Mouse (Mus musculus) Muller cell, postnatal 12 days (primary cell): ENCODE measurements around the gene Plekhg4.

Source experiments
- DNase-seq: peaks from one replicate; pipeline ENCODE4 v3.0.0-alpha.2; 2015; ENCODE audit errors: inconsistent ontology term

The Plekhg4 gene

DNA sequence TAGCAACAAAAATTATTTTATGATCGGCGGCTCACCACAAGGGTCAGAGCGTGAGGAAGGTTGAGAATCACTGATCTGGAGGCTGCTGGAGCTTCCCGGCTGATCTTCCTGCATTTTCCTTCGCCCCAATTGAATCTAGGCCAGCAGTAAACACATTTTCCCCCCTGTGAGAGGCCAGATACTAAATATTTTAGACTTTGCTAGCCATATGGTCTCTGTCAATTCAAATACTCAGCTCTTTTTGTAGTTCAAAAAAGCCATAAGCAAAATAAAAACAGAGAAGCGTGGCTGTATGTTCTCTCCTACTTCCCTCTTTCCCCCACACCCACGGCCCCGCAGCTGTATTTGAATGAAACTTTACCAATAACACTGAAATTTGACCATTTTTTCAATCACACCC is 30.4 kb downstream of the Plekhg4 start:
- no peak for DNase-seq

DNA sequence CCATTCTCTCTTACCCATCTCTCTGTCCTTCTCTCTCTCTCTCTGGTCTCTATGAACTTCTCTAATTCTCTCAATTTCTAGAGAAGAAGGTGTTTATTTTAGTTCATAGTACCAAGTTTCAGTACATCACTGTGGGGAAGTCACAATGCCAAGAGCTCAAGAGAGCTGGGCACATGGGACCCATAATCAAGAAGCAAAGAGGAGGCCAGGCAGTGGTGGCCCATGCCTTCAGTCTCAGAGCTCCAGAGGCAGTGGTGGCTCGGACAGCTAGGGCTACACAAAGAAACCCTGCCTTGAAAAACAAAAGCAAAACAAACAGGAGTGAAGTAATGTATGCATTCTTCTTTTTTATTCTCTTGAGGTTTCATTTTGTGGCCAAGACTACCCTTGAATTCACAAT is 31.4 kb downstream of the Plekhg4 start:
- DNase-seq = no peak

DNA sequence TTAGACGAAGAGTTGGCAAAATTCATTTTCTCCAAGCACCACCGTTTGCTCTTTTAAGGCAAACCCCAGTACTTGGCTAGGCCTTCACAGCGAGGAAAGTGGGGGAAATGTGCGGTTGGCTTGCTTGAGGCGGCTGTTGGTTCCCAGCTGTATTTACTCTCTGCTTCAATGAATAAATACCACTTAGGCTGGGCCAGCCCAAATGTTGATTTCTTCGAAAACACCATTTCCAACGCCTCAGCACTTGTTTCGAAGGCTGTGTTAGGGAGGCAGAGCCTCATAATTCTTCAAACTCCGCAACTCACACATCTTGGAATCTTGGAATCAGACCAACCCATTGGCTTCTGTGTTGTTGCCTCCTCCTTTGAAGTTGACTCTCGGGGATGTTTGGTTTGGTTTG is 33.3 kb downstream of the Plekhg4 start:
- no peak for DNase-seq

DNA sequence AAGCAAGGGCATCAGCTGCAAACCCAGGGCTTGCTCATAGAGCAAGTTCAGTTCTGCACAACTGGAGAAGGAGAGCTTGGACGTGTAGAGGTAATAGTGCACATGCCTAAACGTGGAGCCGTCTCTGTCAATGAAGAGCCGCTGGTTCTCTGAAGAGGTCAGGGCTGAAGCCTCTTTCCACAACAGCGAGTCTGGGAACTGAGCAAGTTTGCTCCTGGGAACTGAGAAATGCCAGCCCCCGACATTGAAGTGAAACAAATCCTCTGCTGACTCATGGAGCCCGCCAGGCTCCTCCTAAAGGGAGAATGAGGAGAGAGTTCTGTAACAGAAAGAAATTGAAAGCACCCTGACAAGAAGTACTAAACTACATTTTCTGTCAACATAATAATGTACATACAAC is 35.3 kb downstream of the Plekhg4 start:
- DNase-seq = peak; percentile 28

DNA sequence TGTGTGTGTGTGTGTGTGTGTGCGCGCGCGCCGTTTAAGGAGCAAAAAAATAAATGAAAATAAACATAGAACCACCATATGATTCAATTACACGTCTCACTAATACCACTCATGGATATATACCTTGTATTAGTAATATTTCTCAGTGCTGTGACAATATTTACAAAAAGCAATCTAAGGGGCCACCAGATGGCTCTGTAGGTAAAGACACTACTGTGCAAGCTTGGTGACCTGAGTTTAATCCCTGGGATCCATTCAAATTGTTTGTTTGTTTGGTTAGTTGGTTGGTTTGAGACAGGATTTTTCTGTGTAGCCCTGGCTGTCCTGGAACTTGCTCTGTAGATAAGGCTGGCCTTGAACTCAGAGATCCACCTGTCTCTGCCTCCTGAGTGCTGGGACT is 36.9 kb downstream of the Plekhg4 start:
- no peak for DNase-seq

DNA sequence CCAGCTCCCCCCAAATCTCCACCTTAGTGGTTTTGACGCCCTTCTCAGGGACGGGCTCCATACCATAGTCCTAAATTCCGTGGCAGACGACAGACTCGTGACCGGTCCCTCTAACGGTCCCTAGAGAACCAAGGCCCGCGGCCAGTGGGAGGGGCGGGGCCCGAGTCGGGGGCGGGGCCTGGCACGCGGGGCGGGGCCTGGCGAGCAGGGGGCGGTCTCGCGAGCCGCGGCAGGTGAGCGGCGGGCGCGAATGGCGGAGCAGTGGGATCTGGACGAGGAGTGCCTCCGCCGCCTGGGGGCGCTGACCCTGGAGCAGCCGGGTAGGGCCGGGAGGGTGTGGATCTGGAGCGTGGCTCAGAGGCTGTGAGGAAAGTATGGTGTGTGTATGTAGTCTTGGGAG is 40.3 kb downstream of the Plekhg4 start, which contains the start of the genes Kctd19 and Lrrc36:
Gene Kctd19 (minus strand): TSS at position 112 of the 400 bp plus-strand sequence.
Gene Lrrc36 (plus strand): TSS at position 181 of the 400 bp plus-strand sequence.
- peak; percentile 45 for DNase-seq

DNA sequence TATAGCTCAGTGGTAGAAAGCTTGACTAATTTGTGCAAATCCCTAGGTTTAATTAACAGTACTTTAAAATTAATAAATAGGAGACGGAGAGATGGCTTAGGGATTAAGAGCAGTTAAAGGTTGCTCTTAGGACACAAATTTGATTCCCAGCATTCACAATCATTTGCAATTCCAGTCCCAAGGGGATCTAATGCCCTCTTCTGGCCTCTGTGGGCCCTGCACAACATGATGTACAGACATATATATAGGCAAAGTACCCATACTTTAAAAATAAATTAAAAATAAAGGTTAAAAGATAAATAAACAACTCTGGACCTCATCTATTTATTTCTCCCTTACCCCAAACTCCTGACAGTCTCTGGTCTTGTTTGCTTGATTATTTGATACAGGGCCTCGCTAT is 45.9 kb downstream of the Plekhg4 start:
- no peak for DNase-seq

DNA sequence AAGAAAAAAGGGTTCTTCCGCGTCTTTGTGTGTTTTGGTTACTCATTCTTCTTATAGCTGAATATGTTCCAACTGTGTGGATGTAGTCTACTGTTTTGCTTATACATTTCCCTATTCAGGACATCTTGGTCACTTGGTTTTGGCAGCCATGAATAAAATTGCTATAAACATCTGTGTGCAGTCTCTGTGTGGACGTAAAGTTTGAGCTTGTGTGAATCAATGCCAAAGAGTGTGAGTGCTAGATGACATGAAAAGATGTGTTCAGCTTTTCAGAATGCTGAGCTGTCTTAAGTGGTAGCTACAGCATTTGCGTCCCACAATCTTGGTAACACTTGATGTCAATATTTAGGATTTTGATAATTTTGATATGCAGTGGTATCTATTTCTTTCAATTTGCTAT is 46.7 kb downstream of the Plekhg4 start:
- DNase-seq = no peak

DNA sequence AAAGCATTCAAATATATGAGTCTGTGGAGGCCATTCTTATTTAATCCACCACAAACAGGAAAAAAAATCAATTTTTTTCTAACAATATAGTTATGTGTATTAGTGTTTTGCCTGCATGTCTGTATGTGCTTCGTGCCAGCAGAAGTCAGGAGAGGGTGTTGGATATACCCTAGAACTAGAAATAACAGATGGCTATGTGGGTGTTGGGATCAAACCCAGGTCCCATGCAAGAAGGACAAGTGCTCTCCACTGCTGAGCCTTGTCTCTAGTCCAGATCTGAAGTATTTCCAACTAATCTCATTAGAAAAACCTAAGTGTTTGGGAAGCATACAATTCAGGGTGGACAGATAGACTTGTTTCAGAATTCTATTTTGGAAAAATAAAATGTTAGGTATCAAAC is 48.9 kb downstream of the Plekhg4 start:
- no peak for DNase-seq

DNA sequence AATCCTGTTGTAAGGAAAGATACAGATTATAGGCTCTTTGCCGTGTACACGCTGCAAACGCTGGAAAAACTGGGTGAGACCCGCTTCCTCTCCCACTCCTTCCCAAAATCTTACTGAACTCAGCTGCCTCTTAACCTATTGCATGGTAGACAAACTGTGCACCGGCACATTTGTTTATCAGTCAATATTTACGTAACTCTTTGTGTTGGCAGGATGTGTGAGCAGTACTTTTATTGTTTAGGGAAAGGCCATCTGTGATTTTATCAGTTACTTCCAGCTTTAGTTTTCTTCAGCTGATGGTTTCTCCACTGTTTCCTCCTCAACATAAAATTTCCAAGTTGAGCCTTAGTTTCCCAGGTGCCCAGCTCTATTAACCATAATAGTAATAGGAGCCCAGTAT is 53.8 kb downstream of the Plekhg4 start:
- no peak for DNase-seq

DNA sequence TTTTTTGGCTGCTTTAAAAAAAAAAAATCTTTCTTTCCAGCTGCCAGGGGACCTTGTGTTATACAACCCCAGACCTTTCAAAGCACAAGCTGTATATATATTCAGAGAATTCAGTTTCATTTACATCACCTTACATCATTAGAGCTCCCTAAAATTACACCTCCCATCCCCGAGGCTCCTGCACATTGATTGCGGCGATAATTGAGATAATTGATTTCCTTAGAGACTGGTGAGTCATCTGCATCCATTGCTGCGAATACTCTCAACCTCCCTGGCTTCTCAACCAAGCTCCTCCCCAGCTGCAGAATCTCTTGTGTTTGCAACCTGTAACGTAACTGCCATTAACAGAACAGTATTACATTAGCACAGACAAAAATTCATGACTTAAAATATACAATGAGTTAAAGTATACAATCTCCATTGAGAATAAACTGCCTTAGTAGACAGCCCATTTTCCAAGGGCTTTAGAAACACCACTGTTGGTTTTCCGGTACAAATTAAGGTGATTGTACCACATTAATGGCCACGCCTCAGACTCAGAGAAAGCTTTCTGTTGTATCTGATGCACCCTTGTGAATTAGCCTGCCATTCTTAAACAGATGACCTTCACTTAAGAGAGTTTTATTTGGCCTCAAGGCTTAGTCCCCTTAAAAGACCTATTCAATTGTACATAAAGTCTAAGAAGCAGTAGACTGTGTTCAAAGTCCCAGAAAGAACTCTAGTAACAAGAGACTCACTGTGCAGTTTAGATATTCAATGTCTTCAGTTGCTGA is 58.9 kb downstream of the Plekhg4 start:
- no peak for DNase-seq
